Mouse (Mus musculus) heart, adult 2 months (tissue): ENCODE measurements around the gene Cdhr1.

Experiments
- CTCF ChIP-seq: fragments of 200-600 bp; IDR thresholded peaks from 2 replicates; pipeline ENCODE4 v1.8.1; 2022; ENCODE audit warnings: antibody characterized with exemption, mild to moderate bottlenecking, moderate library complexity
- POLR2A ChIP-seq: fragments of 200-500 bp; IDR thresholded peaks from 2 replicates; pipeline ENCODE4 v1.6.1; 2011; ENCODE audit warnings: mild to moderate bottlenecking, low read depth, low read length, control low read depth; ENCODE audit not compliant: insufficient read depth

GRCm38 (mm10) chr14:37068516-37068915 is 29.6 kb downstream of the Cdhr1 start:
- TF ChIP-seq CTCF (no peak), POLR2A (no peak)
